Mouse (Mus musculus) limb, embryonic 13.5 days (tissue): ENCODE data around the gene Pak6. TPM values are rescaled to one million over a fixed set of nuclear protein-coding genes. Genes with fewer than 3 reads are reported as not detected.

Experiments used
- ATAC-seq: fragments of 200-750 bp; cut with Nextera tagmentation; 2 replicates; pipeline ENCODE4 v1.8.0; 2017; ENCODE audit warnings: low read depth, moderate number of reproducible peaks, moderate TSS enrichment; ENCODE audit not compliant: low FRiP score
- H3K27ac ChIP-seq: fragments of 300-500 bp; sonication (generic); 2 replicates; pipeline ENCODE4 v1.5.1; 2015; ENCODE audit warnings: inconsistent platforms, mild to moderate bottlenecking, moderate library complexity
- H3K27me3 ChIP-seq: fragments of 300-500 bp; sonication (generic); 2 replicates; pipeline ENCODE4 v1.6.1; 2015; ENCODE audit warnings: mild to moderate bottlenecking, inconsistent platforms
- H3K36me3 ChIP-seq: fragments of 300-500 bp; sonication (generic); 2 replicates; pipeline ENCODE4 v1.6.1; 2015; ENCODE audit warnings: inconsistent platforms, mild to moderate bottlenecking, moderate library complexity
- H3K4me1 ChIP-seq: fragments of 300-500 bp; sonication (generic); 2 replicates; pipeline ENCODE4 v1.6.1; 2015; ENCODE audit warnings: inconsistent platforms
- H3K4me2 ChIP-seq: fragments of 300-500 bp; sonication (generic); replicated peaks from 2 replicates; pipeline ENCODE4 v1.6.1; 2015; ENCODE audit warnings: inconsistent platforms, mild to moderate bottlenecking, moderate library complexity
- H3K4me3 ChIP-seq: fragments of 300-500 bp; sonication (generic); 2 replicates; pipeline ENCODE4 v1.5.1; 2015; ENCODE audit warnings: moderate library complexity, mild to moderate bottlenecking, inconsistent platforms
- H3K9ac ChIP-seq: fragments of 300-500 bp; sonication (generic); 2 replicates; pipeline ENCODE4 v1.6.1; 2015; ENCODE audit warnings: mild to moderate bottlenecking, inconsistent platforms
- H3K9me3 ChIP-seq: fragments of 300-500 bp; sonication (generic); 2 replicates; pipeline ENCODE4 v1.6.1; 2016; ENCODE audit warnings: inconsistent platforms
- WGBS: fragments of 180-500 bp; shearing (Covaris S2); methylation state at CpG from one replicate; pipeline ENCODE4 v1.1.7; 2015; 5-methylcytosine and 5-hydroxymethylcytosine counted together
- polyA plus RNA-seq: library from polyadenylated mRNA; unstranded; fragments of >200 nt; fragmentation: Nextera tagmentation; extraction: Ambion mirVana; gene quantifications from 2 replicates; pipeline ENCODE4 v1.2.1, GENCODE M21; 2015

The Pak6 gene
- polyA plus RNA-seq, 1 experiment from 2014 or later: 3.3 TPM

- Histone ChIP-seq H3K9me3 (no peaks in the 10 kb centered on the region), H3K4me3 (peak overlapping the region; percentile 47), H3K4me1 (peaks cover 34% of the 10 kb centered on the region), H3K36me3 (no peaks in the 10 kb centered on the region), H3K9ac (peak overlapping the region; percentile 48), H3K4me2 (peak overlapping the region; percentile 75), H3K27ac (no peak overlapping the region), H3K27me3 (peaks cover 95% of the 10 kb centered on the region)
- under 1% methylated on average over 92 of the region's 93 CpGs for WGBS
- no peak for ATAC-seq
These were observed 40.0 kb downstream of the Pak6 start for GRCm38 (mm10) chr2:118702883-118703761.

GRCm38 (mm10) chr2:118703913-118704730 lies 41.0 kb downstream of the Pak6 start, which contains the start of gene Ankrd63:
TSS of gene Ankrd63 (minus strand) at chr2:118703963.
- H3K36me3 ChIP-seq: no peaks in the 10 kb centered on the region
- 1% methylated on average over 50 of the region's 50 CpGs for WGBS

GRCm38 (mm10) chr2:118706436-118706835 lies 43.3 kb downstream of the Pak6 start:
- H3K27me3 ChIP-seq: peaks cover 100% of the 10 kb centered on the region
- H3K27ac ChIP-seq: no peak overlapping the region
- no peak for ATAC-seq
- no peak overlapping the region for H3K4me2 ChIP-seq
- 3% methylated on average over 5 of the region's 6 CpGs for WGBS
- H3K36me3 ChIP-seq: no peaks in the 10 kb centered on the region
- H3K9me3 ChIP-seq: no peaks in the 10 kb centered on the region
- no peak overlapping the region for H3K9ac ChIP-seq
- H3K4me3 ChIP-seq: no peak overlapping the region
- peaks cover 35% of the 10 kb centered on the region for H3K4me1 ChIP-seq

More at GRCm38 (mm10) chr2:118703913-118704730, 41.0 kb downstream of the Pak6 start, which contains the start of gene Ankrd63:
- Histone ChIP-seq H3K9ac (peak within 1 kb of the TSS; percentile 48), H3K4me2 (peak within 1 kb of the TSS; percentile 75), H3K4me1 (peaks cover 33% of the 10 kb centered on the region), H3K27me3 (peaks cover 100% of the 10 kb centered on the region), H3K27ac (no peak within 1 kb of the TSS), H3K4me3 (peak within 1 kb of the TSS; percentile 47), H3K9me3 (no peaks in the 10 kb centered on the region)
- no peak for ATAC-seq

- 71% methylated on average over 4 of the region's 4 CpGs for WGBS
- no peak for ATAC-seq
- H3K27me3 ChIP-seq: peaks cover 100% of the 10 kb centered on the region
These were observed 45.4 kb downstream of the Pak6 start for GRCm38 (mm10) chr2:118708472-118708871.

GRCm38 (mm10) chr2:118709655-118710221 lies 46.6 kb downstream of the Pak6 start:
- H3K9me3 ChIP-seq: no peaks in the 10 kb centered on the region
- no peak overlapping the region for H3K4me2 ChIP-seq
- WGBS: 34% methylated on average over 4 of the region's 4 CpGs
- H3K9ac ChIP-seq: no peak overlapping the region
- no peak for ATAC-seq
- H3K4me1 ChIP-seq: peaks cover 13% of the 10 kb centered on the region
- H3K4me3 ChIP-seq: no peak overlapping the region
- no peaks in the 10 kb centered on the region for H3K36me3 ChIP-seq
- H3K27ac ChIP-seq: no peak overlapping the region
- H3K27me3 ChIP-seq: peaks cover 98% of the 10 kb centered on the region

More at GRCm38 (mm10) chr2:118708472-118708871, 45.4 kb downstream of the Pak6 start:
- H3K27ac ChIP-seq: no peak overlapping the region
- no peak overlapping the region for H3K4me3 ChIP-seq
- peaks cover 23% of the 10 kb centered on the region for H3K4me1 ChIP-seq
- no peak overlapping the region for H3K9ac ChIP-seq
- H3K4me2 ChIP-seq: no peak overlapping the region
- H3K9me3 ChIP-seq: no peaks in the 10 kb centered on the region
- H3K36me3 ChIP-seq: no peaks in the 10 kb centered on the region

GRCm38 (mm10) chr2:118711038-118711494 lies 48.0 kb downstream of the Pak6 start:
- H3K4me2 ChIP-seq: peak overlapping the region; percentile 90
- WGBS: under 1% methylated on average over 36 of the region's 36 CpGs
- peaks cover 13% of the 10 kb centered on the region for H3K4me1 ChIP-seq
- no peaks in the 10 kb centered on the region for H3K9me3 ChIP-seq
- H3K27me3 ChIP-seq: peaks cover 92% of the 10 kb centered on the region
- H3K27ac ChIP-seq: no peak overlapping the region
- peak overlapping the region; percentile 45 for H3K9ac ChIP-seq
- H3K36me3 ChIP-seq: no peaks in the 10 kb centered on the region
- ATAC-seq: peak; percentile 68
- H3K4me3 ChIP-seq: peak overlapping the region; percentile 46

- H3K4me1 ChIP-seq: peaks cover 13% of the 10 kb centered on the region
- no peak overlapping the region for H3K4me2 ChIP-seq
- WGBS: 82% methylated on average over 6 of the region's 6 CpGs
- no peaks in the 10 kb centered on the region for H3K9me3 ChIP-seq
- no peak overlapping the region for H3K9ac ChIP-seq
- ATAC-seq: no peak
- H3K36me3 ChIP-seq: no peaks in the 10 kb centered on the region
- no peak overlapping the region for H3K27ac ChIP-seq
- H3K4me3 ChIP-seq: no peak overlapping the region
- peaks cover 72% of the 10 kb centered on the region for H3K27me3 ChIP-seq
These were observed 50.5 kb downstream of the Pak6 start for GRCm38 (mm10) chr2:118713631-118714030.

GRCm38 (mm10) chr2:118714230-118714629 lies 51.1 kb downstream of the Pak6 start:
- no peaks in the 10 kb centered on the region for H3K9me3 ChIP-seq
- WGBS: 38% methylated on average over 4 of the region's 4 CpGs
- no peaks in the 10 kb centered on the region for H3K36me3 ChIP-seq
- H3K4me2 ChIP-seq: no peak overlapping the region
- no peak for ATAC-seq
- no peak overlapping the region for H3K4me3 ChIP-seq
- peaks cover 72% of the 10 kb centered on the region for H3K27me3 ChIP-seq
- H3K9ac ChIP-seq: no peak overlapping the region
- no peak overlapping the region for H3K27ac ChIP-seq
- peaks cover 13% of the 10 kb centered on the region for H3K4me1 ChIP-seq

GRCm38 (mm10) chr2:118716677-118717076 lies 53.6 kb downstream of the Pak6 start:
- WGBS: 79% methylated on average over 5 of the region's 5 CpGs
- peaks cover 55% of the 10 kb centered on the region for H3K27me3 ChIP-seq

GRCm38 (mm10) chr2:118723693-118724486 lies 60.8 kb downstream of the Pak6 start:
- Histone ChIP-seq H3K27me3 (peaks cover 48% of the 10 kb centered on the region), H3K27ac (no peak overlapping the region), H3K4me2 (no peak overlapping the region), H3K9ac (no peak overlapping the region), H3K36me3 (no peaks in the 10 kb centered on the region), H3K4me3 (no peak overlapping the region), H3K9me3 (no peaks in the 10 kb centered on the region), H3K4me1 (peaks cover 18% of the 10 kb centered on the region)
- no peak for ATAC-seq
- WGBS: 82% methylated on average over 15 of the region's 15 CpGs

More at GRCm38 (mm10) chr2:118716677-118717076, 53.6 kb downstream of the Pak6 start:
- H3K9ac ChIP-seq: no peak overlapping the region
- no peak overlapping the region for H3K27ac ChIP-seq
- H3K4me2 ChIP-seq: no peak overlapping the region
- no peaks in the 10 kb centered on the region for H3K9me3 ChIP-seq
- no peaks in the 10 kb centered on the region; the same call in 1 of the 2 replicates for H3K4me1 ChIP-seq
- no peak overlapping the region for H3K4me3 ChIP-seq
- H3K36me3 ChIP-seq: no peaks in the 10 kb centered on the region
- no peak for ATAC-seq

- WGBS: 80% methylated on average over 4 of the region's 4 CpGs
- Histone ChIP-seq H3K4me2 (no peak overlapping the region), H3K4me3 (no peak overlapping the region), H3K4me1 (peaks cover 34% of the 10 kb centered on the region), H3K27me3 (peaks cover 51% of the 10 kb centered on the region), H3K27ac (no peak overlapping the region), H3K9ac (no peak overlapping the region), H3K9me3 (no peaks in the 10 kb centered on the region), H3K36me3 (no peaks in the 10 kb centered on the region)
- no peak for ATAC-seq
These were observed 62.4 kb downstream of the Pak6 start for GRCm38 (mm10) chr2:118725511-118725910.
